ENCODE assay signal across 12 mouse cellular contexts in genomic region chr9:16352486-16353048, GRCm38 (mm10).
DNase-seq lines count a peak whose midpoint lies in the region; ATAC-seq and TF ChIP-seq lines count a peak whose summit lies in the region.
"Had no signal": no experiment of that assay in that cellular context is flagged by ENCODE, and none has a peak within 500 bp of the region (broad histone marks: within the 10 kb centered on the region; RNA-seq: fewer than 3 reads in every experiment).

No protein-coding gene starts in this region.

- no peak overlapping the region for H3K4me3 ChIP-seq in forebrain, embryonic 14.5 days (ENCODE audit: low read depth, low read length)
- H3K4me3 ChIP-seq in hindbrain, postnatal 0 days (ENCODE audit: low read length) = no peak overlapping the region
- H3K4me3 ChIP-seq in neural tube, embryonic 13.5 days = no peak overlapping the region
- no peak overlapping the region for H3K4me3 ChIP-seq in kidney, embryonic 15.5 days (replicated peaks)

- WGBS in forebrain, embryonic 14.5 days = 24% methylated on average over 4 of the region's 4 CpGs
- WGBS in hindbrain, postnatal 0 days = 52% methylated on average over 3 of the region's 4 CpGs
- WGBS in neural tube, embryonic 13.5 days = 21% methylated on average over 4 of the region's 4 CpGs
- WGBS in kidney, embryonic 15.5 days = 56% methylated on average over 3 of the region's 4 CpGs

- H3K4me2 ChIP-seq in forebrain, embryonic 14.5 days (ENCODE audit: low read length) = peak overlapping the region; percentile 28; the same call in 1 of the 2 replicates
- no peak overlapping the region for H3K4me2 ChIP-seq in hindbrain, postnatal 0 days (ENCODE audit: low read depth, low read length)
- H3K4me2 ChIP-seq in neural tube, embryonic 13.5 days = 0 out of 2 replicates have a peak overlapping the region, but pooled peaks have one; percentile 1
- no peak overlapping the region for H3K4me2 ChIP-seq in kidney, embryonic 15.5 days

- DNase-seq in brain, adult 2 months (ENCODE audit: low read depth, low spot score) = peak; percentile 65
- DNase-seq in forebrain, embryonic 14.5 days (ENCODE audit: low spot score) = no peak
- peak; percentile 17 for DNase-seq in hindbrain, postnatal 0 days (ENCODE audit: low spot score)
- DNase-seq in right cerebral cortex, postnatal 4 days = no peak
- DNase-seq in heart, postnatal 4 days = no peak
- DNase-seq: kidney, adult 2 months; liver, postnatal 0 days; right cerebral cortex, postnatal 14 days had no signal

- H3K27ac ChIP-seq in forebrain, embryonic 14.5 days (ENCODE audit: low read depth, low read length) = peak overlapping the region; percentile 59; the same call in 1 of the 2 replicates
- peak overlapping the region; percentile 48 for H3K27ac ChIP-seq in hindbrain, postnatal 0 days
- H3K27ac ChIP-seq in neural tube, embryonic 13.5 days (replicated peaks) = 0 out of 2 replicates have a peak overlapping the region, but pooled peaks have one; percentile 0
- H3K27ac ChIP-seq in kidney, embryonic 15.5 days = no peak overlapping the region
- H3K27ac ChIP-seq: macrophage had no signal

- H3K36me3 ChIP-seq in forebrain, embryonic 14.5 days (ENCODE audit: control insufficient read depth, insufficient read depth, low read length) = no peaks in the 10 kb centered on the region
- no peaks in the 10 kb centered on the region for H3K36me3 ChIP-seq in hindbrain, postnatal 0 days (ENCODE audit: insufficient read depth, low read length)
- H3K36me3 ChIP-seq in neural tube, embryonic 13.5 days = no peaks in the 10 kb centered on the region
- H3K36me3 ChIP-seq in kidney, embryonic 15.5 days = no peaks in the 10 kb centered on the region

- no peaks in the 10 kb centered on the region for H3K9me3 ChIP-seq in forebrain, embryonic 14.5 days (replicated peaks; ENCODE audit: control insufficient read depth, low read length)
- H3K9me3 ChIP-seq in hindbrain, postnatal 0 days (ENCODE audit: low read length) = no peaks in the 10 kb centered on the region
- no peaks in the 10 kb centered on the region for H3K9me3 ChIP-seq in neural tube, embryonic 13.5 days
- H3K9me3 ChIP-seq in kidney, embryonic 15.5 days (replicated peaks) = no peaks in the 10 kb centered on the region

- ATAC-seq in forebrain, embryonic 14.5 days = peak; percentile 76
- peak; percentile 80 for ATAC-seq in hindbrain, postnatal 0 days
- no peak; the same call in 1 of the 2 replicates for ATAC-seq in neural tube, embryonic 13.5 days (ENCODE audit: low read depth)
- no peak for ATAC-seq in kidney, embryonic 15.5 days (replicated peaks; ENCODE audit: low FRiP score)
- ATAC-seq: activated CD4-positive, CD25-positive, alpha-beta regulatory T cell, adult 4 months; liver, postnatal 0 days had no signal

- H3K9ac ChIP-seq in forebrain, embryonic 14.5 days (ENCODE audit: low read length) = no peak overlapping the region
- H3K9ac ChIP-seq in hindbrain, postnatal 0 days (replicated peaks; ENCODE audit: low read length) = no peak overlapping the region
- no peak overlapping the region for H3K9ac ChIP-seq in neural tube, embryonic 13.5 days
- no peak overlapping the region for H3K9ac ChIP-seq in kidney, embryonic 15.5 days
- H3K9ac ChIP-seq: liver, postnatal 0 days had no signal

- H3K4me1 ChIP-seq in forebrain, embryonic 14.5 days (ENCODE audit: control insufficient read depth, insufficient read depth, low read length) = peaks cover 16% of the 10 kb centered on the region
- peaks cover 3% of the 10 kb centered on the region; the same call in 1 of the 2 replicates for H3K4me1 ChIP-seq in hindbrain, postnatal 0 days (ENCODE audit: insufficient read depth, low read length)
- peaks cover 20% of the 10 kb centered on the region for H3K4me1 ChIP-seq in neural tube, embryonic 13.5 days (replicated peaks)
- no peaks in the 10 kb centered on the region for H3K4me1 ChIP-seq in kidney, embryonic 15.5 days

- no peaks in the 10 kb centered on the region for H3K27me3 ChIP-seq in forebrain, embryonic 14.5 days (replicated peaks; ENCODE audit: control insufficient read depth, insufficient read depth, low read length)
- no peaks in the 10 kb centered on the region for H3K27me3 ChIP-seq in hindbrain, postnatal 0 days (ENCODE audit: insufficient read depth, low read length)
- H3K27me3 ChIP-seq in neural tube, embryonic 13.5 days = no peaks in the 10 kb centered on the region
- no peaks in the 10 kb centered on the region for H3K27me3 ChIP-seq in kidney, embryonic 15.5 days

- no peak for TF ChIP-seq CTCF in hindbrain, postnatal 0 days (IDR thresholded peaks at IDR 0.05; ENCODE audit: low read depth)

Comparison
In these comparisons a context has a peak if more than half of its experiments do, and no peak if none do; other contexts are left out.
1. DNase-seq: peak in brain, adult 2 months (single experiment) and hindbrain, postnatal 0 days (single experiment); none in forebrain, embryonic 14.5 days (single experiment), right cerebral cortex, postnatal 4 days (single experiment) and heart, postnatal 4 days (single experiment).
2. ATAC-seq: peak in forebrain, embryonic 14.5 days (single experiment) and hindbrain, postnatal 0 days (single experiment); none in neural tube, embryonic 13.5 days (single experiment) and kidney, embryonic 15.5 days (single experiment).
3. H3K4me2 ChIP-seq: peak in forebrain, embryonic 14.5 days (single experiment) and neural tube, embryonic 13.5 days (single experiment); none in hindbrain, postnatal 0 days (single experiment) and kidney, embryonic 15.5 days (single experiment).